Mouse (Mus musculus) retina, postnatal 7 days (tissue): ENCODE results near the gene Cpne9.

Experiments
- DNase-seq: peaks from one replicate; pipeline ENCODE4 v3.0.0-alpha.2; 2012; ENCODE audit warnings: low read depth, low spot score

The Cpne9 gene

GRCm38 (mm10) chr6:113342297-113342696 lies 60.2 kb downstream of the Cpne9 start:
- no peak for DNase-seq

GRCm38 (mm10) chr6:113343177-113344092 lies 61.3 kb downstream of the Cpne9 start, which contains the start of gene Camk1:
TSS of gene Camk1 (minus strand) at chr6:113343984.
- DNase-seq = peak; percentile 21

GRCm38 (mm10) chr6:113344321-113344720 lies 62.2 kb downstream of the Cpne9 start:
- DNase-seq = no peak

- no peak for DNase-seq
These were observed 64.8 kb downstream of the Cpne9 start for GRCm38 (mm10) chr6:113346897-113347296.

- DNase-seq = no peak
These were observed 68.4 kb downstream of the Cpne9 start for GRCm38 (mm10) chr6:113350538-113350937.

GRCm38 (mm10) chr6:113351161-113351560 lies 69.1 kb downstream of the Cpne9 start:
- DNase-seq = no peak

GRCm38 (mm10) chr6:113351653-113352052 lies 69.5 kb downstream of the Cpne9 start:
- no peak for DNase-seq

- DNase-seq = no peak
These were observed 70.7 kb downstream of the Cpne9 start for GRCm38 (mm10) chr6:113352820-113353219.

GRCm38 (mm10) chr6:113353696-113354095 lies 71.6 kb downstream of the Cpne9 start:
- no peak for DNase-seq
